Mouse (Mus musculus) kidney, adult 8-10 months (tissue): ENCODE measurements around the gene Vmn1r64.
"Not testable (repeated sequence)": the region's sequence is repeated elsewhere in the genome, so short reads cannot be mapped to it uniquely, and the experiment has no call there.

Experiments used
- DNase-seq, 2 experiments: peaks; one replicate each; pipeline ENCODE4 v3.0.0; 2022

Gene Vmn1r64

GRCm38 (mm10) chr7:5884442-5884841 is at the start of gene Vmn1r64:
Vmn1r64 (minus strand) TSS chr7:5884542.
- no peak for DNase-seq

DNA sequence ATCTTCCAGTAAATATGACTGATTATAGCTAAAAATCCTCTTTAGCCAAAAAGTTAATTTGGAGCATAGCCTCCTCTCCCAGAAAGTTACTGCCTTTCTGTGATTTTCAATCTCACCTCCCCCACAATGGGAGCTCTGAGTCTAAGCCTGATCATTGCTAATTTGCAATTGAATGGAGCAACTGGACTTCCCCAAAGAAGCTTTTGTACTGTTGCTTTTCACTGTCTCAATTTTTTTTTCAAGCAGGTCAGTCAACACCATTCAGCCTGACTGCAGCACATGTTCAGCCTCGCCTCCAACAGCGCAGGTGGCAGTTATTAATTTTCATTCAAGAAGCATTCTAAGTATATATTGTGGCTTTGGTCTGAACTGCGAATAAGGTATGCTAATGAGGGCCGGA is 14.9 kb upstream of the Vmn1r64 start:
- DNase-seq = no peak

GRCm38 (mm10) chr7:5897245-5897644 is 12.9 kb upstream of the Vmn1r64 start:
- not testable (repeated sequence) for DNase-seq
